Mouse (Mus musculus): ENCODE measurements around the gene A430005L14Rik. TPM values are rescaled to one million over a fixed set of nuclear protein-coding genes. Genes with fewer than 3 reads are reported as not detected.

The A430005L14Rik gene
- 20.1 TPM for polyA plus RNA-seq (2014; fragmentation: Illumina TruSeq; extraction: RNeasy Lipid Tissue Mini Kit (QIAGEN cat#74804); ENCODE audit: low read depth, low replicate concordance)

GRCm38 (mm10) chr4:153956569-153957405 lies at the start of gene A430005L14Rik:
A430005L14Rik (plus strand) TSS chr4:153957237.

DNA sequence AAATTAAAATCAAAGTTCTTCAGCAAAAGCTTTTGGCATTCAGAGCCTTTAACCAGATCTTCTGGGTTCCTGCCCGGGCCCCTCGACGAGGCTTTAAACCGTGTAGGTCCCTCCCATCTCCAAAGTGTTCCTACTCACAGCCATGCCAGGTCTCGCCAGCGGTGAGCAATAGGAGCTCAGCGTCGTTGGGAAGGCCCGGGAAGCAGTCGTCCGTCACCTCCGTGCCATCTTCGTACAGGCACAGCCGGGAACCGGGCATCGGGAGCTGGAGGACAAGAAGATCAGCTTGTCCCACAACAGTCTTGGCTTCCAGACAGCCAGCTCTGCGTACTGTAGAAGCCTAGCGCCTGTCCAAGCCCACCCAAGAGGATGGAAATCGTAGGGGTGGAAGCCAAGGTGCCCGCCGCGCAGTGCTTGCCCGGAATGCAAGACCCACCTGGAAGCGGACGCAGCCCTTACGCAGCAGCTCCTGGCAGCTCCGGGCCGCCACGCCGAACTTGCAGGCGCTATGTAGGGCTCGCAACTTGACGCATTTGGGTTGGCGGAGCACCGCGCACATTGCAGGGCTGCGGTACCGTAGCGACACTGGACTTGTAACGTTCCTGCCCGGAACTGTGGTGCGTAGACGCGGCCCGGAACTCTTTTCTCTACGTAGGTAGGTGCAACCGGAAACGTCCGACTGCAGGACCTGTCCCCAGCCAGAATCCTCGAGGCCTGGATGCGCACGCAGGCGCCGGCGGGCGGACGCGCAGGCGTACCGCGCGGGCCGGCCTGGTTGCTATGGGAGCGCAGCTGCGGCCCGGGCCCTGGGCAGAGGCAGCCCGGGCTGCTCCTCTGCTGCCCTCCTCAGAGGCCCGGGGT lies 17.6 kb downstream of the A430005L14Rik start, which contains the start of the genes Dffb and Cep104:
Gene Dffb, minus strand, starts transcription at position 696 of the 861 bp plus-strand sequence.
Gene Cep104, plus strand, starts transcription at position 764 of the 861 bp plus-strand sequence.

Other genes with a start within 250 kb of the A430005L14Rik start
- gene Dffb, start 17.9 kb downstream of the A430005L14Rik start, polyA plus RNA-seq (2014; fragmentation: Illumina TruSeq; extraction: RNeasy Lipid Tissue Mini Kit (QIAGEN cat#74804); ENCODE audit: low read depth, low replicate concordance): 3.2 TPM
- gene Cep104, start 18.0 kb downstream of the A430005L14Rik start, polyA plus RNA-seq (2014; fragmentation: Illumina TruSeq; extraction: RNeasy Lipid Tissue Mini Kit (QIAGEN cat#74804); ENCODE audit: low read depth, low replicate concordance): 15.5 TPM
- 12.5 TPM for gene Lrrc47, start 54.5 kb downstream of the A430005L14Rik start, polyA plus RNA-seq (2014; fragmentation: Illumina TruSeq; extraction: RNeasy Lipid Tissue Mini Kit (QIAGEN cat#74804); ENCODE audit: low read depth, low replicate concordance)
- gene Smim1, start 69.0 kb downstream of the A430005L14Rik start, polyA plus RNA-seq (2014; fragmentation: Illumina TruSeq; extraction: RNeasy Lipid Tissue Mini Kit (QIAGEN cat#74804); ENCODE audit: low read depth, low replicate concordance): 1.7 TPM
- gene Ccdc27, start 85.4 kb downstream of the A430005L14Rik start, polyA plus RNA-seq (2014; fragmentation: Illumina TruSeq; extraction: RNeasy Lipid Tissue Mini Kit (QIAGEN cat#74804); ENCODE audit: low read depth, low replicate concordance): not detected
- gene Trp73, start 183.0 kb downstream of the A430005L14Rik start, polyA plus RNA-seq (2014; fragmentation: Illumina TruSeq; extraction: RNeasy Lipid Tissue Mini Kit (QIAGEN cat#74804); ENCODE audit: low read depth, low replicate concordance): not detected
- not detected for gene Wrap73, start 185.1 kb downstream of the A430005L14Rik start, polyA plus RNA-seq (2014; fragmentation: Illumina TruSeq; extraction: RNeasy Lipid Tissue Mini Kit (QIAGEN cat#74804); ENCODE audit: low read depth, low replicate concordance)
- 70.5 TPM for gene Tprgl, start 203.4 kb downstream of the A430005L14Rik start, polyA plus RNA-seq (2014; fragmentation: Illumina TruSeq; extraction: RNeasy Lipid Tissue Mini Kit (QIAGEN cat#74804); ENCODE audit: low read depth, low replicate concordance)
- gene Megf6, start 213.5 kb downstream of the A430005L14Rik start, polyA plus RNA-seq (2014; fragmentation: Illumina TruSeq; extraction: RNeasy Lipid Tissue Mini Kit (QIAGEN cat#74804); ENCODE audit: low read depth, low replicate concordance): not detected